Mouse (Mus musculus) liver, adult 2 months (tissue): Measurements from ENCODE around the gene Plekho1. TPM values are rescaled to one million over a fixed set of nuclear protein-coding genes. Genes with fewer than 3 reads are reported as not detected.

Experiments
- DNase-seq: peaks from one replicate; pipeline ENCODE4 v3.0.0-alpha.2; 2011; ENCODE audit warnings: low read depth, low spot score; ENCODE audit errors: extremely low read depth
- H3K27ac ChIP-seq: fragments of 200-500 bp; replicated peaks from 2 replicates; pipeline ENCODE4 v1.5.1; 2012; ENCODE audit warnings: low read depth, mild to moderate bottlenecking, control low read depth, inconsistent platforms, low read length; ENCODE audit not compliant: insufficient read depth
- H3K27me3 ChIP-seq: fragments of 200-500 bp; 2 replicates; pipeline ENCODE4 v1.6.1; 2012; ENCODE audit warnings: mild to moderate bottlenecking, moderate library complexity, low read length, inconsistent platforms; ENCODE audit not compliant: control insufficient read depth, insufficient read depth
- H3K36me3 ChIP-seq: fragments of 200-500 bp; 2 replicates; pipeline ENCODE4 v1.6.1; 2012; ENCODE audit warnings: low read length, inconsistent platforms; ENCODE audit not compliant: control insufficient read depth, insufficient read depth
- H3K4me1 ChIP-seq: fragments of 200-500 bp; 2 replicates; pipeline ENCODE4 v1.6.1; 2011; ENCODE audit warnings: low read length; ENCODE audit not compliant: control insufficient read depth, insufficient read depth
- H3K4me3 ChIP-seq: fragments of 200-500 bp; 2 replicates; pipeline ENCODE4 v1.5.1; 2011; ENCODE audit warnings: low read depth, mild to moderate bottlenecking, control low read depth, low read length, moderate library complexity; ENCODE audit not compliant: insufficient read depth
- H3K79me2 ChIP-seq: fragments of 200-500 bp; 2 replicates; pipeline ENCODE4 v1.6.1; 2012; ENCODE audit warnings: inconsistent platforms, mild to moderate bottlenecking, low read length, moderate library complexity; ENCODE audit not compliant: control insufficient read depth, insufficient read depth
- H3K9ac ChIP-seq: fragments of 200-500 bp; 2 replicates; pipeline ENCODE4 v1.6.1; 2012; ENCODE audit warnings: low read depth, mild to moderate bottlenecking, control low read depth, inconsistent platforms, low read length
- CTCF ChIP-seq: fragments of 200-500 bp; IDR thresholded peaks from 2 replicates; pipeline ENCODE4 v1.5.1; 2011; ENCODE audit warnings: low read depth, low read length, control low read depth
- POLR2A ChIP-seq: fragments of 200-500 bp; IDR thresholded peaks from 2 replicates; pipeline ENCODE4 v1.6.1; 2011; ENCODE audit warnings: low read length, control low read depth; ENCODE audit not compliant: insufficient read depth; ENCODE audit errors: extremely low read depth
- WGBS: fragments of 180-500 bp; shearing (Covaris S2); methylation state at CpG from one replicate; pipeline ENCODE4 v1.1.7; 2018; 5-methylcytosine and 5-hydroxymethylcytosine counted together
- polyA plus RNA-seq: library from polyadenylated mRNA; depleted of rRNA; stranded (reverse); fragments of >200 nt; gene quantifications from 2 replicates; pipeline ENCODE4 v1.2.3, GENCODE M21; 2012
- total RNA-seq: library from RNA; depleted of rRNA; stranded (reverse); fragments of >200 nt; gene quantifications from 2 replicates; pipeline ENCODE4 v1.2.3, GENCODE M21; 2014

Plekho1 gene
- total and polyA plus RNA-seq, 2 experiments: 6.8 to 8.0 TPM

DNA sequence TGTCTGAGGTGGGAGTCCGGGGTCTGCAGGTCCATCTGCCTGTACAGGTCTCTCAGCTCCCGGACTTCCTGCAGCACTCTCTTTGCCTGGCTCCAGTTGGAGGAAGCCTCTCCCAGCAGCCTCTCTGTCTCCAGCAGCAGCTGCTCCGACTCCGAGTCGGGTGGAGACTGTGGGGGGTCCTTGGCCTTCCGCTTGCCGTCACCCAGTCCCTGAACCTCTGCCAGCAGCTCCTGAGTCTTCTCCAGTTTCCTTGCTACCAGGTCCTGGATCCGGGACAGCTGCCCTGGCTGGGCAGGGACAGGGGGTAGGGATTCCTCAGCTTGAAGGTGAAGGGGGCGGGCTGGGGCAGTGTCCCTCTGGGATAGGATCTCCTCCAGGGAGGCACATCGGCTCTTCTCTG, 6.8 kb downstream of the Plekho1 start:
- Histone ChIP-seq H3K9ac (no peak overlapping the region), H3K36me3 (no peaks in the 10 kb centered on the region; the same call in 1 of the 2 replicates), H3K79me2 (no peaks in the 10 kb centered on the region), H3K4me1 (peaks cover 1% of the 10 kb centered on the region; the same call in 1 of the 2 replicates), H3K27ac (no peak overlapping the region), H3K4me3 (no peak overlapping the region), H3K27me3 (no peaks in the 10 kb centered on the region)
- TF ChIP-seq POLR2A: no peak
- no peak for TF ChIP-seq CTCF
- DNase-seq: no peak
- 72% methylated on average over 10 of the region's 10 CpGs for WGBS

DNA sequence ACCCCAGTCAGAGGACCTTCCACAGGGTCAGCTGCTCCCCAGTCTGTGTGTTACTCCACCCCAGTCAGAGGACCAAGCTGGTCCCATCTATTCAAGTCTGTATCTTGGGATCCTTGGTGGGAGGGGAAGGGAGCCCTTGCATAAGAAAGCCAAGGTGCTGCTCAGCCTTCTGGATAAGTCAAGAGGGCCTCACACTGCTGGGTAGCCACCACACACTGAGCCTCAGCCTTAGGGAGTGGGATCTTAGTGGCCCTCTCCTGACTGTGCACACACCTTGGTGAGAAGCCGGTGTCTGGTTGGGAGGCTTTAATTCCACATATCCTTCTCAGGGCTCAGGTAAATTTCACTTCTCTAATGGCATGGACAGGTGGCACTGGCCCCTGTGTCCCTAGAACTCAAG, 7.7 kb downstream of the Plekho1 start:
- TF ChIP-seq POLR2A (no peak), CTCF (no peak)
- Histone ChIP-seq H3K27ac (no peak overlapping the region), H3K4me1 (peaks cover 1% of the 10 kb centered on the region; the same call in 1 of the 2 replicates), H3K36me3 (no peaks in the 10 kb centered on the region; the same call in 1 of the 2 replicates), H3K27me3 (no peaks in the 10 kb centered on the region), H3K9ac (no peak overlapping the region), H3K4me3 (no peak overlapping the region), H3K79me2 (no peaks in the 10 kb centered on the region)
- 93% methylated on average over 1 of the region's 1 CpGs for WGBS
- no peak for DNase-seq

- Histone ChIP-seq H3K79me2 (no peaks in the 10 kb centered on the region), H3K36me3 (no peaks in the 10 kb centered on the region; the same call in 1 of the 2 replicates), H3K27ac (no peak overlapping the region; the same call in 1 of the 2 replicates), H3K4me1 (peaks cover 1% of the 10 kb centered on the region; the same call in 1 of the 2 replicates), H3K9ac (no peak overlapping the region), H3K4me3 (no peak overlapping the region), H3K27me3 (no peaks in the 10 kb centered on the region)
- TF ChIP-seq CTCF (no peak), POLR2A (no peak)
- WGBS: 57% methylated on average over 6 of the region's 6 CpGs
- DNase-seq: peak; percentile 29
Measured at GRCm38 (mm10) chr3:95987386-95988110, 8.3 kb downstream of the Plekho1 start.

DNA sequence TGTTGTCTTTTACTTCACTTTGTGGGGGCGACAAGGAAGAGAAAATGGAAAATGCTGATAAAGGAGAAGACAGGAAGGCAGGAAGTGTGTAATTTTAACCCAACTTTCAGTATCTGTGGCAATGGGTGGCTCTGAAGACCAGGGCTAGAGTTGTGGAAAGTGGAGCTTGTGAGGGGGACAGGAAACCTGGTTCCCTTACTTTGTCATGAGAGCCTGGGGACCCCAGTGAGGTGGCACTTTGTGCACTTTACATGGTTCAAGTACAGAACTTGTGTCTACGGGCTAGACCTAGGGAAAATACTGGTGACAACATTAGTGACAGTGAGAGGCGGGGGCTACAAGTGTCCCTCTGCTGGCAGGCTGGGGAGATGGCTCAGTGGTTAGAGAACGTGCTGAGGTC, 8.8 kb downstream of the Plekho1 start:
- no peak for TF ChIP-seq CTCF
- H3K4me3 ChIP-seq: no peak overlapping the region
- H3K27ac ChIP-seq: no peak overlapping the region; the same call in 1 of the 2 replicates
- DNase-seq: no peak
- WGBS: 62% methylated on average over 4 of the region's 4 CpGs
- no peaks in the 10 kb centered on the region for H3K27me3 ChIP-seq
- 0 out of 2 replicates have a peak, but pooled peaks cover 1% of the 10 kb centered on the region for H3K4me1 ChIP-seq
- no peaks in the 10 kb centered on the region for H3K79me2 ChIP-seq
- no peaks in the 10 kb centered on the region; the same call in 1 of the 2 replicates for H3K36me3 ChIP-seq
- H3K9ac ChIP-seq: no peak overlapping the region

- H3K27ac ChIP-seq: no peak overlapping the region; the same call in none of the 2 replicates
- H3K36me3 ChIP-seq: no peaks in the 10 kb centered on the region; the same call in 1 of the 2 replicates
- H3K4me1 ChIP-seq: 0 out of 2 replicates have a peak, but pooled peaks cover 1% of the 10 kb centered on the region
- H3K79me2 ChIP-seq: no peaks in the 10 kb centered on the region
- H3K9ac ChIP-seq: no peak overlapping the region
- peak; percentile 63 for DNase-seq
- H3K27me3 ChIP-seq: no peaks in the 10 kb centered on the region
- no peak overlapping the region for H3K4me3 ChIP-seq
- no peak for TF ChIP-seq CTCF
- no peak for TF ChIP-seq POLR2A
- WGBS: 3% methylated on average over 21 of the region's 21 CpGs
Measured at GRCm38 (mm10) chr3:95986001-95986622, 9.7 kb downstream of the Plekho1 start.
